Mouse (Mus musculus) forebrain, embryonic 12.5 days (tissue): ENCODE measurements around the gene Tcn2. TPM values are rescaled to one million over a fixed set of nuclear protein-coding genes. Genes with fewer than 3 reads are reported as not detected.

Source experiments
- ATAC-seq: fragments of 200-750 bp; cut with Nextera tagmentation; 2 replicates; pipeline ENCODE4 v1.8.0; 2017; ENCODE audit warnings: moderate TSS enrichment; ENCODE audit not compliant: low FRiP score
- H3K27ac ChIP-seq: fragments of 300-500 bp; sonication (generic); 2 replicates; pipeline ENCODE4 v1.5.1; 2016; ENCODE audit warnings: mild to moderate bottlenecking
- H3K27me3 ChIP-seq: fragments of 300-500 bp; sonication (generic); 2 replicates; pipeline ENCODE4 v1.6.1; 2016; ENCODE audit warnings: mild to moderate bottlenecking
- H3K36me3 ChIP-seq: fragments of 300-500 bp; sonication (generic); replicated peaks from 2 replicates; pipeline ENCODE4 v1.6.1; 2016; ENCODE audit warnings: mild to moderate bottlenecking
- H3K4me1 ChIP-seq: fragments of 300-500 bp; sonication (generic); 2 replicates; pipeline ENCODE4 v1.6.1; 2016
- H3K4me2 ChIP-seq: fragments of 300-500 bp; sonication (generic); 2 replicates; pipeline ENCODE4 v1.6.1; 2016; ENCODE audit warnings: mild to moderate bottlenecking, moderate library complexity
- H3K4me3 ChIP-seq: fragments of 300-500 bp; sonication (generic); replicated peaks from 2 replicates; pipeline ENCODE4 v1.5.1; 2016; ENCODE audit warnings: mild to moderate bottlenecking
- H3K9ac ChIP-seq: fragments of 300-500 bp; sonication (generic); 2 replicates; pipeline ENCODE4 v1.6.1; 2016; ENCODE audit warnings: mild to moderate bottlenecking
- H3K9me3 ChIP-seq: fragments of 300-500 bp; sonication (generic); 2 replicates; pipeline ENCODE4 v1.6.1; 2016
- WGBS: fragments of 180-500 bp; shearing (Covaris S2); methylation state at CpG from one replicate; pipeline ENCODE4 v1.1.7; 2016; 5-methylcytosine and 5-hydroxymethylcytosine counted together
- polyA plus RNA-seq: library from polyadenylated mRNA; unstranded; fragments of >200 nt; fragmentation: Nextera tagmentation; extraction: Ambion mirVana; gene quantifications from 2 replicates; pipeline ENCODE4 v1.2.1, GENCODE M21; 2016

The Tcn2 gene
- 17.0 and 19.1 TPM in 2 replicates for polyA plus RNA-seq

- Histone ChIP-seq H3K9ac (peak within 1 kb of the TSS; percentile 58), H3K27ac (no peak within 1 kb of the TSS)
- ATAC-seq: peak; percentile 89
These were observed at the start of gene Tcn2 for GRCm38 (mm10) chr11:3931511-3932211. Gene Tcn2, minus strand, starts transcription at chr11:3932159.

DNA sequence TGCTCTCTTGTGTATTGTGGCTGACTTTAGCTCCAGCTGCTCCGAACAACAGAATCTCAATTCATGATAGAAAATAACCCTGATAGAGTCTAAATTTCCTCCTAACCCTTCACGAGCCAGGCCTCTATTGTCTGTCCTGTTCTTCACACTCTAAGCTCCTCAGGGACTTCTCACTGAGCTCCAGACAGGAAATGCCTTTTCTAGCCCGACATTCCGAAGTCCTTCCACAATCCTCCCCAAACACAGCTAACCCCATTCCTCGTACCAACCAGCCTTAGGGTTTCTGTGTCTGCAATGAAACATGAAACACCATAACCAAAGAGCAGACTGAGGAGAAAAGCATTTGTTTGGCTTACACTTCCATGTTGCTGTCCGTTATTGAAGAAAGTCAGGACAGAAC lies 49.6 kb upstream of the Tcn2 start:
- Histone ChIP-seq H3K27me3 (peaks cover 30% of the 10 kb centered on the region), H3K4me1 (peaks cover 15% of the 10 kb centered on the region), H3K27ac (no peak overlapping the region), H3K9me3 (no peaks in the 10 kb centered on the region), H3K4me3 (no peak overlapping the region), H3K4me2 (no peak overlapping the region), H3K36me3 (peaks cover 51% of the 10 kb centered on the region), H3K9ac (no peak overlapping the region)
- 71% methylated on average over 6 of the region's 6 CpGs for WGBS
- no peak for ATAC-seq

More at GRCm38 (mm10) chr11:3931511-3932211, at the start of gene Tcn2:
- no peaks in the 10 kb centered on the region for H3K27me3 ChIP-seq
- H3K36me3 ChIP-seq: no peaks in the 10 kb centered on the region
- 0% methylated on average over 20 of the region's 26 CpGs for WGBS
- H3K4me3 ChIP-seq: peak within 1 kb of the TSS; percentile 56
- H3K4me1 ChIP-seq: peaks cover 10% of the 10 kb centered on the region
- H3K9me3 ChIP-seq: no peaks in the 10 kb centered on the region
- peak within 1 kb of the TSS; percentile 86 for H3K4me2 ChIP-seq

GRCm38 (mm10) chr11:3978421-3978820 lies 46.5 kb upstream of the Tcn2 start:
- Histone ChIP-seq H3K9ac (no peak overlapping the region), H3K27me3 (peaks cover 10% of the 10 kb centered on the region), H3K9me3 (no peaks in the 10 kb centered on the region), H3K4me1 (peaks cover 7% of the 10 kb centered on the region), H3K27ac (no peak overlapping the region), H3K4me3 (no peak overlapping the region), H3K36me3 (peaks cover 81% of the 10 kb centered on the region), H3K4me2 (no peak overlapping the region)
- WGBS: 89% methylated on average over 5 of the region's 5 CpGs
- no peak for ATAC-seq

- Histone ChIP-seq H3K4me3 (no peak within 1 kb of the TSS), H3K27me3 (no peaks in the 10 kb centered on the region), H3K36me3 (peaks cover 97% of the 10 kb centered on the region), H3K27ac (no peak within 1 kb of the TSS), H3K9me3 (no peaks in the 10 kb centered on the region), H3K4me1 (no peaks in the 10 kb centered on the region), H3K4me2 (no peak within 1 kb of the TSS), H3K9ac (no peak within 1 kb of the TSS)
- WGBS: 92% methylated on average over 6 of the region's 6 CpGs
- no peak for ATAC-seq
These were observed 44.7 kb upstream of the Tcn2 start, which contains the start of gene 4930556J24Rik for GRCm38 (mm10) chr11:3976678-3977077. Gene 4930556J24Rik, minus strand, starts transcription at chr11:3976778.

GRCm38 (mm10) chr11:3974311-3974710 lies 42.4 kb upstream of the Tcn2 start:
- Histone ChIP-seq H3K4me3 (no peak overlapping the region), H3K9ac (no peak overlapping the region), H3K4me1 (no peaks in the 10 kb centered on the region), H3K4me2 (no peak overlapping the region), H3K27me3 (no peaks in the 10 kb centered on the region), H3K27ac (no peak overlapping the region), H3K9me3 (no peaks in the 10 kb centered on the region), H3K36me3 (peaks cover 99% of the 10 kb centered on the region)
- ATAC-seq: no peak
- WGBS: 51% methylated on average over 3 of the region's 3 CpGs

GRCm38 (mm10) chr11:3973081-3973480 lies 41.1 kb upstream of the Tcn2 start:
- Histone ChIP-seq H3K4me1 (no peaks in the 10 kb centered on the region), H3K4me3 (no peak overlapping the region), H3K9ac (no peak overlapping the region), H3K9me3 (no peaks in the 10 kb centered on the region), H3K27ac (no peak overlapping the region), H3K27me3 (no peaks in the 10 kb centered on the region), H3K4me2 (no peak overlapping the region), H3K36me3 (peaks cover 96% of the 10 kb centered on the region)
- WGBS: 93% methylated on average over 7 of the region's 7 CpGs
- ATAC-seq: no peak

DNA sequence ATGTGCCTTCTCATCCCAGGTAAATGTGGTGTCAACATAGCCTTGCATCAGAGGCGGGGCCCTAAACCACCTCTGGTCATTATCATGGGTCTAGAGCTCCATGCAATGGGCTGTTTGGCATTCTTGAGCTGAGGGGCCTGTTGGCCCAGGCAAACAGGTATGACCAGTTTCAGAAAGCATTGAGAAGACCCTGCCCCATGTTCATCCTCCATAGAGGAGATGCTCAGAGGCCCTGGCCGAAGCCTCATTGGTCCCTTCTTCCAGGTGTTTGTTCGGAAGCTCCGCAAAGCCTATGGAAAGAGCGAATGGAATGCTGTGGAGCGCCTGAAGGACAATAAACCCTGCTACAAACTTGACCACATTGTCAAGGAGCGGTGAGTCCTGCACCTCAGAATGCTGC lies 38.4 kb upstream of the Tcn2 start:
- no peak overlapping the region for H3K27ac ChIP-seq
- 92% methylated on average over 7 of the region's 7 CpGs for WGBS
- H3K36me3 ChIP-seq: peaks cover 76% of the 10 kb centered on the region
- H3K9me3 ChIP-seq: no peaks in the 10 kb centered on the region
- no peak overlapping the region for H3K9ac ChIP-seq
- H3K4me2 ChIP-seq: no peak overlapping the region
- no peaks in the 10 kb centered on the region for H3K27me3 ChIP-seq
- no peak for ATAC-seq
- H3K4me1 ChIP-seq: peaks cover 7% of the 10 kb centered on the region
- no peak overlapping the region for H3K4me3 ChIP-seq

- H3K27me3 ChIP-seq: no peaks in the 10 kb centered on the region
- peaks cover 12% of the 10 kb centered on the region for H3K4me1 ChIP-seq
- peaks cover 71% of the 10 kb centered on the region for H3K36me3 ChIP-seq
- no peak overlapping the region for H3K4me3 ChIP-seq
- no peak overlapping the region for H3K27ac ChIP-seq
- H3K9ac ChIP-seq: no peak overlapping the region
- H3K4me2 ChIP-seq: no peak overlapping the region
- ATAC-seq: no peak
- WGBS: 81% methylated on average over 3 of the region's 3 CpGs
- H3K9me3 ChIP-seq: no peaks in the 10 kb centered on the region
These were observed 37.9 kb upstream of the Tcn2 start for GRCm38 (mm10) chr11:3969837-3970236.

DNA sequence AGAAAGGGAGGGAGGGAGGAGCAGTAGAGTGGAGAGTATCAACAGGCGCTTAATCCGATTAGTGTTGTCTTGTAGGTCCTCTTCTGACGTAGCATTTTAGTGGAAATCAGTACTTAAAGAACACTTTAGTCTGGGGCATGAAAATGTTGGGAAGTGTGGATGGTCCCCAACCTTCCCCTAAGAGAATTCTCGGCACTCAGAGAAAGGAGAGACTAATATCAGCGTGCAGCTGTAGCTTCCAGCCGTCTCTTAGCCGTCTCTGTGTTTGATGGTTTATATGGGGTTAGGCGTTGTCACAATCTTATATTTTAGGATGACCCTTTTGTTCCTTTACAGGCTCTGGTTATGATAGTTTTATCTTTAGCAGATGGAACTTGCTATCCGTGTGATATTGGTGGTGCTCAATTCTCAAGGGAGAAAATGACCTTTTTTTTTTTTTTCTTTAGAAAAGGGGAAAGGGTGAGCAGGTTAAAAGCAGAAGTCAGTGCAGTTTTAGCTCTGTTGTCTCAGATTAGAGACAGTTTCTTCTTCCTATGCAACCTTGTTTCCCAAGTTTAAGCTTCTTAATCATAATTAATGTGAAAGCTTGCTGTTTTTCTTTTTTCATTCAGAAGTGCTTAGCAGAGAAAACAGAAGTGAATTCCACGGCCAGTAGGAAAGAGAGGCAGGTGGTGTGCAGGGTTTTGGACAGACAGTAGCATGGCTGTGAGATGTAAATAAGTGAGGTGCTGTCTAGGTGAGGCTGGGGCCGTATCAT lies 32.6 kb upstream of the Tcn2 start:
- 0 out of 2 replicates have a peak, but pooled peaks cover 4% of the 10 kb centered on the region for H3K27me3 ChIP-seq
- no peaks in the 10 kb centered on the region for H3K9me3 ChIP-seq
- 0 out of 2 replicates have a peak overlapping the region, but pooled peaks have one; percentile 57 for H3K27ac ChIP-seq
- peak overlapping the region; percentile 83 for H3K9ac ChIP-seq
- 15% methylated on average over 11 of the region's 11 CpGs for WGBS
- ATAC-seq: no peak
- peak overlapping the region; percentile 86 for H3K4me3 ChIP-seq
- H3K4me2 ChIP-seq: peak overlapping the region; percentile 86
- peaks cover 19% of the 10 kb centered on the region for H3K36me3 ChIP-seq
- peaks cover 17% of the 10 kb centered on the region for H3K4me1 ChIP-seq

GRCm38 (mm10) chr11:3963610-3964415 lies 31.9 kb upstream of the Tcn2 start, which contains the start of gene Pes1:
Gene Pes1, plus strand, starts transcription at chr11:3963975.
- H3K27ac ChIP-seq: peak within 1 kb of the TSS; percentile 57
- H3K9ac ChIP-seq: peak within 1 kb of the TSS; percentile 83
- H3K4me2 ChIP-seq: peak within 1 kb of the TSS; percentile 86
- H3K9me3 ChIP-seq: no peaks in the 10 kb centered on the region
- peak within 1 kb of the TSS; percentile 86 for H3K4me3 ChIP-seq
- H3K4me1 ChIP-seq: peaks cover 17% of the 10 kb centered on the region
- H3K27me3 ChIP-seq: 0 out of 2 replicates have a peak, but pooled peaks cover 4% of the 10 kb centered on the region
- WGBS: under 1% methylated on average over 31 of the region's 31 CpGs
- ATAC-seq: peak; percentile 94
- peaks cover 13% of the 10 kb centered on the region for H3K36me3 ChIP-seq

DNA sequence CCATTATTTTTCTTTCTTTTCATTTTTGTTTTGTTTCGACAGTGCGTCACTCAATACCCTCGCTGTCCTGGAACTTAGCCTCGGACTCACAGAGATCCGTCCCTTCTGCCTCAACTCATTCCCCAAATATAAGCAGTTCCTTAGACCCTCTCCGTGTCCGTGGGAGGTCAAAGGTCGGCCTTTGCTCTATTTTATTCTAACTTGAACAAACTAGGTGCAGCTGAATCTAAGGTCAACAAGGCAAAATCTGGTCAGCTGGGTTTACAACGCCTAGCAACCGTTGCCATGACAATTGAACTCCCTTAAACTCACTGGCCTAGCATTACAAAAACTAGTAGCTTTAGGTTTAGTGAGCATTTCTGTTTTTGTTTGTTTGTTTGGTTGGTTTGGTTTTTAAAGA lies 31.2 kb upstream of the Tcn2 start:
- Histone ChIP-seq H3K27me3 (0 out of 2 replicates have a peak, but pooled peaks cover 4% of the 10 kb centered on the region), H3K4me3 (peak overlapping the region; percentile 86), H3K9ac (no peak overlapping the region), H3K27ac (peak overlapping the region; percentile 57), H3K4me1 (peaks cover 17% of the 10 kb centered on the region), H3K4me2 (peak overlapping the region; percentile 86), H3K9me3 (no peaks in the 10 kb centered on the region), H3K36me3 (peaks cover 7% of the 10 kb centered on the region)
- WGBS: 84% methylated on average over 10 of the region's 10 CpGs
- ATAC-seq: peak; percentile 47; the same call in 1 of the 2 replicates

GRCm38 (mm10) chr11:3961761-3962160 lies 29.8 kb upstream of the Tcn2 start:
- ATAC-seq: no peak
- 79% methylated on average over 3 of the region's 3 CpGs for WGBS
- H3K36me3 ChIP-seq: 0 out of 2 replicates have a peak, but pooled peaks cover under 1% of the 10 kb centered on the region
- peaks cover 17% of the 10 kb centered on the region for H3K4me1 ChIP-seq
- H3K27ac ChIP-seq: no peak overlapping the region
- H3K4me3 ChIP-seq: no peak overlapping the region
- no peak overlapping the region for H3K4me2 ChIP-seq
- H3K9ac ChIP-seq: no peak overlapping the region
- H3K9me3 ChIP-seq: no peaks in the 10 kb centered on the region
- 0 out of 2 replicates have a peak, but pooled peaks cover 4% of the 10 kb centered on the region for H3K27me3 ChIP-seq
